Mouse (Mus musculus): ENCODE measurements at regions not wholly inside any gene's neighbourhood (a gene's known extent, or its start where the extent isn't known, plus 50 kb on each side); places are given as distances from the start of the nearest gene placed in this dataset.
"Not testable (repeated sequence)": the region's sequence is repeated elsewhere in the genome, so short reads cannot be mapped to it uniquely, and the experiment has no call there.

DNA sequence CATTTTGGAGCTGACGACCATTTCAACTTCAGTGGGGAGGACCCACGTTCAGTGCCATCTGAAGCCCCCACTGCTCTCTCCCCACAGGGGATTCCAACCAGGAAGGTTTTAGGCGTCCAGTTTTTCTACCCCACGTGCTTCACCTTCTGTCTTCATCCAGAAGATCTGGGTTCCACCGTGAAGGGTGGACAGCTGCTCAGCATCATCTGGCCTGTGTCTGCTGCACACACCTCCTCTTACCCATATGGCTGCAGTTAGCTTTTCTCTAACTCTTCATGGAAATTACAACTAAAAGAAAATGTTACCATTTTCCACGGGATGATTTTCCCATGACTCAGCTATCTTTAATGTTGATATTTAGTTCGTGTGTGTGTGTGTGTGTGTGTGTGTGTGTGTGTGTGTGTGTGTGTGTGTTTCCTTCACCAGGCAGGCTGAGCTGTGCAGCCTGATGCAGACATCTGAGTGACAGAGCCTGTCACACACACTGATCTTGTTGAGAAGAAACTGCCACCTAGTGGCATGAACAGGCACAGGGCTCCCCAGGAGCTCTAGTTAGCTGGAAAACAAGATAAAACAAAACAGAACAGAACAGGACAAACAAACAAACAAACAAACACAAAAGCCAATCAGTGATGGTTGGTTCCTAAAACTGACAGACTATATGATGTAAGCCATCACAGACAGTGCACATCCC lies 107.5 kb upstream of the Rasgrp1 start:
- no peak for DNase-seq (ENCODE audit: low spot score)

DNA sequence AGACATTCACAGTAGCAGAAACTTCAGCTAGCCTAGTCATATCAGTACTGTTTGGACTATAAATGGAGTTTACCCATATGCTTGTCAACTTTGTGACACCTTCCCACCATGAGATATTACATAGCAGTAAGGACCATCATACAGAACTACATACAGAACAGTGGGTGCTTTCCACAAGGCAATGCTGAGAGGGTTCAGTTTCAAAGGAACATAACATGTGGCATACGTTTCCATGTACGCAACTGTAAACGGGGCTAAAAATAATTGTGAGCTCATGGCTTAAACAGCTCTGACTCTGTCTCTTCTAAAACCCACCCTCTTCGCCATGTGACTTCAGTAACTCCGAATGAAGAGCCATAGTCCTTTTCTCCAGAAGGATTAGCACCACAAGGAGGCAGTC lies 109.0 kb upstream of the Rasgrp1 start:
- DNase-seq (ENCODE audit: low spot score): no peak

DNA sequence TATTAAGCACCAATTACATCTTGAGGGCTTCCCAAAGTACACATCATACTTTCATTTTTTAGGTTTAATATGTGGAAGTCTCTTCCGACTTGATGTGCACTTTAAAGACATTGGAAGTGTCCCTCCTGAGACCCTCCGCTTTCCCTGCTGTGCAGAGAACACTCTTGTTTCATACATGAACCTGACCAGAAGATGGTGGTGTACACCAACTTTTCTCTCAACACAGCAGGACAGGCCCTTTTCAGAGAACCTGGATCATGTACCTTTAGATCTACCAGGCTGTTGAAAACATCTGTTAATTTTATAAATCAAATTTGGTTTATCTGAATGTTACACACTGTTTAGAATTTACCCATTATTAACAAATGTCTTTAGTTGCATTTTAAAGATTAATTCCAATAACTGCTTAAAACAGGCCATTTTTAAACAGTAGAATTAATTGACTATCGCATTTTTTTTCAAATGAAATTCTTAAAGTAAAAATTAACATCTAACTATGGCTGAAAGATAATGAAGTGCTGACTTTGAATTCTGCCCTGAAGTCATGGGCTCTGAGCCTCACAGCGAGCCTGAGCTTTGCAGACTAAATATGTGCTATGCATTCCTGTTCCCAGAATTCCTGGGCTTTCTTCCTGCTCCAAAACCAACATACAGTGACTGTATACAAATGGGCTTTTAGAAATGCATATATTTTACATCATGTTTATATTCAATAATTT lies 112.4 kb upstream of the Rasgrp1 start:
- no peak for DNase-seq (ENCODE audit: low spot score)

DNA sequence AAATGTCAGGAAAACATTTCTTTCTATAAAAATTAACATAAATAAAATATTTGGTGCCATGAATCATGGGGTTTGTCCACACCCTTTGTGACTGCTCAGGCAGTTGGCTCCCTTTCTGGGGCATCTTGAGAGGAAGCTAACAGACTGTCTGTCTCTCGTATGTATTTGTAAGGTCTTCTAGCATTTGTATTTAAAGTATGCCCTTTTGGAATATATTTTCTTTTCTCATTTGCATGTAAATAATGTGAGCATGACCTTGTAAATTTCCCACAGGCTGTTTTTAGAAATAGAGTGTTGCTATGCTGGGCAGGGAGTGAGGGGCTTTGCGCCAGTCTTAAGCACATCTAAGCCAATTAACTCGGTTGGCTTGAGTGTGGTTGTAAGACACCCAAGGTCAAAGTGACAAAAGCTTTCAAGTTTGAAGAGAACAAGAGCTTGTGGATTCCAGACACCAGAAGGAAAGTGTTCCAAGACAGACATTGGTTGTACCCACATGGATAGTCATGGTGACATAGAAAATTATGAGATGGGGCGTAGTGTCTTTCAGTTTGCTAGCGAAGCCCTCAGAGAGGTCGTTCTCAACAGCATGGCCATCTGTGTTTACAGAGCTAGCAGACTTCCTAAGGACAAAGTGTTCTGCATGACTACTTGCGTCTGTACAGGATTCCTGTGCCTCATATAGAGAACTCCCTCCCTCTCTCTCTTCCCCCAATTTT lies 113.1 kb upstream of the Rasgrp1 start:
- DNase-seq (ENCODE audit: low spot score): no peak

DNA sequence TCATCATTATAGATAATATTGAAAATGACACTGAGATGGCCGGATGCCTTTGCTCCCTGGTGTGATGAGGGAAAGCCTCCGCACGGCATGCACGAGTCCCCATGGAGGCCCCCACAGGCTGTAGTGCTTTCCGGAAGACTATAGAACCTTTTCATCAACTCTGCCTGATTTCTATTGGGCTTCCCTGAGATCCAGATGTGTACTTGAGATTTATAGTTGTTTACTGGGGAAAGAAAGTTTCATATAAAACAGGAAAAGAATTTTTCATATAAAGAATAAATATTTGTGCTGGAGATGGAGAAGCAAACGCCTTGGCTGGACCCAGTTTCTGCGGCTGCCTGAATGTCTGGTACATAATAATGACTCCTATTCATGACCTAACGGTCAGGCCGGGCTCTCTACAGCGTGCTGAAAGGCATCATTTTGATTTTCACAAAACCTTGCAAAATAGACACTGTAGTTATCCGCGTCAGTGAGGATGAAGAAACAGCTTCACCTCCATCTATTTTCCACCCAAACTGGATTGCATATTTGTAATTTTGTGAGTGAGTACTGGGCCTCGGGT lies 113.7 kb upstream of the Rasgrp1 start:
- no peak for DNase-seq (ENCODE audit: low spot score)

DNA sequence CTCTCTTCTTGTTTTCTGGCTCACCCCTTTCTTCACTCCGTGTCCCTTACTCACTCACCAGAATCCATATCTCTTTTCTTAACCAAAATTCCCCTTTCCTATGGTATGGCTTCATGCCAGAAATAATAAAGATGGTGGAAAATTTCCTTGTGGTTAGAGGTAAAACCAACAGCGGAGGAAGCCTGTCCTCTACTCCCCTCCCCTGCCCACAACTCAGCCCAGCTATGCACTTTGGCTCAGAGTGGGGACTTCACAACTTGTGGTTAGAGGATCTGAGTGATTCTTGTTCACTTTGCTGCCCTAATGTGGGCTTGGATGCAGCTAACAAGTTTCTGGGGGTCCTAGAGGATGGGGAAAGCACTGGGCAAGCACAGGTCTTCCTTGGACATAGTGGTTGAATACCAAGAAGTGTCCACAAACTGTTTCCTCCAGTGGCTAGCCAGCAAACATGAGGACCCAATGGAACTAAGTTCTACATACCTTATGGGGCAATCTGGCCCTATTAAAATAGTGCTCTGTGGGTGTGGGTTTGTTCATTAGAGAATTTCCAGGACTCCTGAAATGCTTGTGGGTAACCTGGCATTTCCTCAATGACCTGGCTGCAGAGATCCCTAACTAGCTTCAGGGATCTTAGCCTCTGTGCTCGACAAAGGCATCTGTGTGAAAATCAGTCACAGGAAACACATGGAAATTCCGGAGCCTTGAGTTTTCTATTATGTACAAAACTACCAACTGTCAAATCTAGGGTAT lies 118.9 kb upstream of the Rasgrp1 start:
- DNase-seq (ENCODE audit: low spot score): no peak

DNA sequence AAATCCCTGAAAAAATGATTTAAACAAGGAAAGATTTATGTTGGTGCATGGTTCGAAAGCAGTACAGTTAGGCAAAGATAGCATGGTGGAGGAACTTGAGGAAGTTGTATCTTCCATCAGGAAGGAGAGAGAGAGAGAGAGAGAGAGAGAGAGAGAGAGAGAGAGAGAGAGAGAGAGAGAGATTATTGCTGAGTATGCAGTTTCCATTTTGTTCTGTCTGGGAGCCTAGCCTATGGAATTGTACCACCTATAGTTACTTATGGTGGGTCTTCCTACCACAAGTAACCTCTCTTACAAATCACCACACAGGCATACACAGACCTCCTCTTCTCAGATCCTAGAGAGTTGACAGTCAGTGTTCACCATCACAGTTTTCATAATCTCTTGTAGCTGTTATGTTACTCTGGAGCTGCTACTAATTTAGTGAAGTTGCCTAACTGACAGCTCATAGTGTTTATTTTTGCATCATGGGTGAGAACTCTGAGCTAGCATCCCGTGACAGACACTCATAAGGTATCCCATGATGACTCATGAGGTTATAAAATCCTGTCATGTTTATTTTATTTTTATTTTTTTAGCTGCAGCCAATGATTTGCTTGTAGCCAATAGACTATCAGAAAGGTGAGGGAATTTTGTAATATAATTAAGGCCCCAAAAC lies 132.2 kb upstream of the Rasgrp1 start:
- no peak for DNase-seq (ENCODE audit: low spot score)

DNA sequence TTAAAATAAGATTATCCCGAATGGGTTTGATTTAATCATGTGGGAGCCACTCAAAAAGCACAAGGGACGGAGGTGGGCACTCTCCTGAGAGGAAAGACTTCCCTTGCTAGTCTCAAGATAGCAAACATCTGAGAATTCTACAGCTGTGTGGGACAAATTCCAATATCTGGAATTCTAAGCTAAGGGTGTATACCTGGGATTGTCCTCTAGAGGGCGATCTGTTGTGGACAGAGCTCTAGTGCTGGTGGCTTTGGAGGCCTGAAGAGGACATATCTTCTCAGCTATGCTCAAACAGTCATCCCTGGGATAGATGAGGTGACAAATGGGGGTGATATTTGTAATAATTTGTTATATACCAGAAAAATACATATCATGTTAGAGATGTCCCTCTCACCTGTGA lies 132.8 kb upstream of the Rasgrp1 start:
- no peak for DNase-seq (ENCODE audit: low spot score)

DNA sequence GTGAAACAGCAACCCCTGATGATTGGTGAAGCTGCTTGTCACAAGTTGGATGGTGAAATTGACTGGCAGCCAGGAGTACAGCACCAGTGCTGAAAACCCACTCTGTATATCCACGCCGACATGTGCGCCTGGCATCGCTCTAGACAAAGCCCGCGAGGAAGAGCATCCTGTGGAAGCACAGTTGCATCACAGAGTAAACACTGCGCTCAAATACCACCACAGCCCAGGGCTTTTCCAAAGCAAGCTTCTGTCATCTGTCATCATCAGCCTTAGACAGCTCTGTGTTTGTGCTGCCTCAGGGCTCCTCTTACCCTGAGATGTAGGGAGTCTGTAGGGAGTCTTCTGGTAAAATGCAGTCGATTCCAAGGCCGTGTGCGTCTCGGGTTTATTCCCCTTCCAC lies 134.7 kb upstream of the Rasgrp1 start:
- not testable (repeated sequence) for DNase-seq (ENCODE audit: low spot score)

DNA sequence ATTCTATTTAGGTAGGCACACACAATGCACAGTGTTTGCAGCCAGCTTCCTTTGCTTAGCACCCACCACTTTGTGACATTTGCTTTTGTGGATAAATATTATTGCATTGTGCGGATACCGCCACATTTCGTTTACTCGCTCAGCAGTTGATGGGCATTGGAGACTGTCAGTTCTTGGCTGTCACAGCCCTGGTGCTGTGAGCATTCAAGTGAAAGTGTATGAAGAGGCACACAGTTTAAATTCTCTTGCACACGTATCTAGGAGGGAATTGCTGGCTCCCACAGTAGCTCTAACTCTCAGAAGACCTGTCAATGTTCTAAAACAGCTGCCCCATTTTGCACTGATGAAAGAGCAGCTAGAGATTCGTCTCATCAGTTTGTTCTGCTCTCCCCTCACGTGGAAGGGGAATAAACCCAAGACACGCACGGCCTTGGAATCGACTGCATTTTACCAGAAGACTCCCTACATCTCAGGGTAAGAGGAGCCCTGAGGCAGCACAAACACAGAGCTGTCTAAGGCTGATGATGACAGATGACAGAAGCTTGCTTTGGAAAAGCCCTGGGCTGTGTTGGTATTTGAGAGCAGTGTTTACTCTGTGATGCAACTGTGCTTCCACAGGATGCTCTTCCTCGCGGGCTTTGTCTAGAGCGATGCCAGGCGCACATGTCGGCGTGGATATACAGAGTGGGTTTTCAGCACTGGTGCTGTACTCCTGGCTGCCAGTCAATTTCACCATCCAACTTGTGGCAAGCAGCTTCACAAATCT lies 136.6 kb upstream of the Rasgrp1 start:
- DNase-seq (ENCODE audit: low spot score): not testable (repeated sequence)

DNA sequence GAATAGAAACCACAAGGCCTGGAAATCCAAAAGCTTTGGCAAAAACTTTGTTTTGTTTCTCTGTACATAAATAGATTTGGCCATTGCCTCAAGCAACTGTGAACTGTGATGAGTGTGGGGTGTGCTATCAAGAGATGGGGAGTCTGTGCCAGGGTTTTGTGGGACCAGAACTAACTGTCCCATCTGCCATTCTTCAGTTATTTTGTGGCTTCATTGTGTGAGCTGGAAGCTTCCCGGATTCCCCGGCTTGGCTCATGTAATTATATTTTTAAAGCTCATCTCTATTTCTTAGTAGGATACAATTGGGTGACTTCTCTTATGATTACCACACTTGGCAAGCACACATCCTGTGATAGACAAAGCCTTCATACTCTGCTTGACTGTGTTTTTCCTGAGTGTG lies 143.6 kb upstream of the Rasgrp1 start:
- no peak for DNase-seq (ENCODE audit: low spot score)

DNA sequence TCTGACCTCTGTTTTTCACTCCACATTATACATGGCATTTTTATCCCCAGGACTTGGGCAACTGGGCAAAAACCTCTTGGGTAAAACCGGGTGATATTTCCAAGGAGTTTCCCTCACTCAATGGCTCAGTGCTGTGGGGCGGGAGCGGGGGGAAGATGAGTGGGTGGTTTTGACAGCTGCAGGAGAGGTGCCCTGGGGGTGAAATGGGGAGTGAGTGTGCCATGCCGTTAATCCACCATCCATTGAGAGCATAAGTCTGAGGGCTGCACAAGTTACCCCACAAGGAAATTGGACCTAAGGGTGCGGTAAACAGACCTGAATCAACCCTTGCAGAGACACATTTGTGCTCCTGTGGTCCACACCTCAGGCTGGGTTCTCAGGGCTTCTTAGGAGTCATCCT lies 155.8 kb upstream of the Rasgrp1 start:
- DNase-seq (ENCODE audit: low spot score): no peak

DNA sequence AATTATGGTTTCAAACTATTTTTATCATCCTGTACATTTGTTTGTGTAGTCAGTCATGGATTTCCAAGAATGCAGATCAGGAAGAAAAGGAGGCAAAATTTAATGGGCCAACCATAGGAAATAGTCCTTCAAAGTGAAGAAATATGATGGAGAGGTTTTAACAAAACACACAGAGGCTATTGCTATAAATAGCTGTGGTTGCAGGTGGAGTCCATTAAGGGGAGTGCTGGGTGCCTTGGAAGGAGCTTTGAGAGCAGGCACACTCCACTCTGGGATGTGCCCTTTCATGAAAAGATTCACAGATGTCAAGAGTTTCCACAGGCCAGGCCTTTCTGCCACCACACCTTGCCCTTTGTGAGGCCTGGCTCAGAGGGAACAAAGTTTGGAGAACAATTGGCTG lies 159.8 kb upstream of the Rasgrp1 start:
- no peak for DNase-seq (ENCODE audit: low spot score)

DNA sequence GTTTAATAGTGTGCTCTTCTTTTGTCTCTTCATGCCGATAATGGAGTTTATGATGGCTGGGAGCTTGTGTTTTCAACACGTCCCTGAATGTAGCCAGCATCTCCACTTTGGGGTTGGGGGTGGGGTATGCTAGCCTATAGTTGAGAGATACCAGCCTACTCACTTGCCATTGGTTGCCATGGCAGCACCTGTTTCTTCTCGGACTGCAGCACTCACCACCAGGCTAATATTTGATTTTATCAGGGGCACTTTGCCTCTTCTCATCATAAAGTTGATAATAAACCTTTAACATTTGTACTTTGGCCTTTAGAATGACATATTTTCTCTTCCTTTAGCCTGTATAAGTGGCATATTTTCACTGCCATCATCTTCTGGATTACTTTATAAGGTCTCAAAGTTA lies 168.9 kb upstream of the Rasgrp1 start:
- no peak for DNase-seq (ENCODE audit: low spot score)

DNA sequence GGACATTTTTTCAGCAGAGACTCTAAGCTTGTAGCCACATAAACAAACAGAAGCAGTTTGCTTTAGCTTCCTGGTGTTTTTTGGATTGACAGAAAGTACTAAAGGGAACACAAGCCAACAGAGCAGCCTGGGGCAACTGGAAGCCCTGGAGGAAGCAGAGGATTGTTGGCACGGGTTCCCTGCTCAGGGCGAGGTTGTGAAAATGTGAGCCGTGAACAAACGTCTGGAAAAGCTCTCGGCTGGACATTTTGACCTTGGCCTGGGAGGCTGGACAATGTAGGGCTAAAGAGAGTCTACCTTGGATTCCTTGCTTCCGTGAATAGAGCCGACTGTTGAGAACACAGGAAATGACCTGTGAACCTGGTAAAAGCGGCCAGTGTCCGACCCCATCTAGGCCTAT lies 169.8 kb upstream of the Rasgrp1 start:
- DNase-seq (ENCODE audit: low spot score): no peak

DNA sequence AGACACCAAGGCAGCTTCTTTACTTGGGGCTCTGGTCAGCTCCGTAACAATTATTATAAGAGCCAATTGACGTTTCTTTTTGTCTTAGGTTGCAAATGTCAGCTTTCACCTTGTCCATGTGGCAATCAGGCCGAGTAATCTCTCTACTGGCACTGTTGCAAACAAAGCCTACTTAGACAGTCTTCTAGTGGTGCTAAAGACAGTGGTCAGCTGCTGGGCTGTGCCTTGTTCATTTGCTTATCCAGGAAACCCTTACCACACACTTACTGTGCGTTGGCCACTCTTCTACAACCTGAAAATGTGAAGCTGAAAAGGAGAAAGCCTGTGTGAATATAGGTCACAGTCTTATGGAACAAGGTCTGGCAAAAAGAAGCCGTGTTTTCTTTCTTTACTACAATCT lies 181.6 kb upstream of the Rasgrp1 start:
- DNase-seq (ENCODE audit: low spot score): no peak

DNA sequence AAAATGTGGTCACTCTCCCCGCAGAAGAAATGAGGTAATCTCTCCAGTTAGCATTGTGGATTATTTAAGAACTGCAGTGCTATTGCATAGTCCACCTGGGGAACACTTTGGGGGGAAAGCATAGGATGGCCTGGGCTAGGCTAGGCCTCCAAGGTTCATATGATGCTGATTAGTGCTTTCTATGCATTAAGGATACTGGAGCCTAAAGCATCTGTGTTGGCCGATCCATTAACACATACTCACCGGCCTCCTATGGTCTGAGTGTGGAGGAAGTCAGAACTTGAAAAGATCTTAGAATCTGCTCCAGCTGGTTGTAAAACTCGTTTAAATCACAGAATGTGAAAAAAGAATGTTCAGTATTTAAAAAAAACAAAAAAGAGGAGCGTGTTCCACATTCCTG lies 196.1 kb upstream of the Rasgrp1 start:
- DNase-seq (ENCODE audit: low spot score): no peak

DNA sequence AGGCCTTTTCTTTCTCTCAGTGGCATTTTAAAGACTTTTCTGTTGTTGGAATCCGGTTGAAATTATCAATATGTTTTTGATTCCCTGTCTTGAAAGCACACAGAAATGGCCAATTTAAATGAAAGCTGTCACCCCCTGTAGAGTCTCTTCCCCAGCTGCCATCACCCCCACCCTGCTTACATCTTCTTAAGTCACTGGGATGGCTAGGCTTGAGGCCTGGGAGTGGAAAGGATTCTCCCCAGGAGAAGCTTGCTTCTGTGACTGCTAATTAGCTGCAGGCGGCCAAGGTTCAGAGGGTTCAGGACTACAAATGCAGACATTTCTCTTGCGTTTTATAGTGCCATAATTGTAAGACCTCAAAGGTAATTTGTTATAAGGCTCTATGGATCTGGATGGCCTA lies 196.5 kb upstream of the Rasgrp1 start:
- DNase-seq (ENCODE audit: low spot score): no peak

DNA sequence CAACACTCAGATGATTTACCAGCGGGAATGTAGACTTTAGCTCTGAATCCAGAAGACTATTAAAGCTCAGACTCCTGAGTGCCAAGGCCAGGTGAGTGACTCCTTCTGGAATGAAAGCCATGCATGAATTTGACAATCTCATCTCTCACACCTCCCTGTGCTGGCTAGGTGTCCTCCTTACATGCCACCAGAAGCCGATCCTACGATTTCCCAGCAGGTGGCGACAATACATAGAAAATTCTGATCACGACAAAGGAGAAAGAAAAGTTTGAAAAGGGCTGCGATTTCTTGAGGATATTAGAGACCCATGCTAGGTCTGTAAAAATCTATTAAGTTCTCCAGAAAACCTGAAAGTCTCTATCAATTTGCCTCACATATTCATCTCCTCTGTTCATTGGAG lies 198.7 kb upstream of the Rasgrp1 start:
- peak; percentile 56 for DNase-seq (ENCODE audit: low spot score)

DNA sequence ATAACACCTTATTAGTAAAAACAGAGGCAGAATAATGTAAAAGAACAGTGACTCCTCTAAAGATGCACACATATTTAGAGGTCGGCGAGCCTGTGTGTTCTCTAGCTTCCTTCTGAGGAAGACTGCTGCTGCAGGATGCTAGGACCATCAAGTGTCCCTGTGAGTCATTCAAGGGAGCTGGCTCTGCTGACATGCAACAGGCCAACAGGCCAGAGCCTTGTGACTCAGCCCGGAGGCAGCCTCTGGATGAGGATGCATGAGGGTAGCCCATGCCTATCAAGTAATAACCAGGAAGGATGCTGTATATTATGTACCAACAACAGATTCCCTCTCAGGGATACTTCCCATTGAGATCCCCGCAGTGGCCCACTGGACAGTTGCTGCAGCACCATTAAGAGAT lies 199.5 kb upstream of the Rasgrp1 start:
- peak; percentile 5 for DNase-seq (ENCODE audit: low spot score)

DNA sequence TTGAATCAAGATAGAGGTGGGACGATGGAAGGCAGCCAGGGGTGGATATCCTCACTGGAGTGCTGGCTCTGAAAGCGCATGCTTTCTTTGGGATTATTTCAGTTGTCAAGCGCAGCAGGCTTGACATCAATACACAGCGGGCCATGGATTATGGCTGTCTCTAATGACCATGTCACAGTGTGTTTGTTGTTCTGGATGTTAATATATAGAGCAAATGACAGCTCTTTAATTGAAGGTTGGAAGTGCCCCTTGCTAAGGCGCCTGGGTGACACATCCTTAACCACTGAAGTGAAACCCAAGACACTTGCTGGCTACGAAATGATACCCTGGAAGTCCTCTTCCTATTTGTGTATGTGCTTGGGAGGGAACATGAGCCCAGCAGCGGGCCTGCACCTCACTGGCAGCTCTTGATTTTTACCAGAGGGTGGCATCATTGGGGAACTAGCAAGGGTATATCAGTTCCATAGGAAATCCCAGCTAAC lies 200.5 kb upstream of the Rasgrp1 start:
- DNase-seq (ENCODE audit: low spot score): no peak
